Mouse (Mus musculus) ES-Bruce4 (cell line): Measurements from ENCODE around the gene Acta2. TPM values are rescaled to one million over a fixed set of nuclear protein-coding genes. Genes with fewer than 3 reads are reported as not detected.

ENCODE experiments used
- H3K27ac ChIP-seq: 2 replicates; pipeline ENCODE4 v1.5.1; 2012; ENCODE audit warnings: low read length, inconsistent platforms; ENCODE audit not compliant: insufficient read depth
- H3K27me3 ChIP-seq: 2 replicates; pipeline ENCODE4 v1.6.1; 2012; ENCODE audit warnings: mild to moderate bottlenecking, low read length, inconsistent platforms; ENCODE audit not compliant: control insufficient read depth, poor library complexity, insufficient read depth, severe bottlenecking
- H3K36me3 ChIP-seq: 2 replicates; pipeline ENCODE4 v1.6.1; 2012; ENCODE audit warnings: inconsistent platforms, mild to moderate bottlenecking, low read length, moderate library complexity; ENCODE audit not compliant: control insufficient read depth, poor library complexity, insufficient read depth, severe bottlenecking
- H3K4me1 ChIP-seq: one replicate; pipeline ENCODE4 v1.8.1; 2011; ENCODE audit warnings: low read length; ENCODE audit not compliant: control insufficient read depth, insufficient read depth
- H3K4me3 ChIP-seq: 2 replicates; pipeline ENCODE4 v1.5.1; 2011; ENCODE audit warnings: low read depth, mild to moderate bottlenecking, low read length
- H3K9ac ChIP-seq: 2 replicates; pipeline ENCODE4 v1.6.1; 2012; ENCODE audit warnings: low read depth, mild to moderate bottlenecking, inconsistent platforms; ENCODE audit not compliant: poor library complexity, severe bottlenecking
- H3K9me3 ChIP-seq: replicated peaks from 2 replicates; pipeline ENCODE4 v1.6.1; 2012; ENCODE audit warnings: mild to moderate bottlenecking, low read length, inconsistent platforms; ENCODE audit not compliant: control insufficient read depth, poor library complexity, insufficient read depth, severe bottlenecking
- CTCF ChIP-seq: IDR thresholded peaks from one replicate; pipeline ENCODE4 v1.8.1; 2011; ENCODE audit warnings: low read depth, low read length
- EP300 ChIP-seq: IDR thresholded peaks from 2 replicates; pipeline ENCODE4 v1.6.1; 2011; ENCODE audit warnings: low read depth, low read length; ENCODE audit not compliant: insufficient read depth
- POLR2A ChIP-seq: IDR thresholded peaks from one replicate; pipeline ENCODE4 v1.8.1; 2011; ENCODE audit warnings: low read length; ENCODE audit not compliant: insufficient read depth
- polyA plus RNA-seq: library from polyadenylated mRNA; stranded (reverse); fragments of >200 nt; gene quantifications from 2 replicates; pipeline ENCODE4 v1.2.4, GENCODE M21; 2011; ENCODE audit warnings: low read depth; ENCODE audit not compliant: missing spikeins, insufficient read depth, insufficient read length

Acta2 gene
- polyA plus RNA-seq, 1 experiment, result 44.1 TPM

GRCm38 (mm10) chr19:34220732-34221380 is 34.5 kb downstream of the Acta2 start:
- Histone ChIP-seq H3K27me3 (no peaks in the 10 kb centered on the region), H3K4me3 (no peak overlapping the region), H3K9ac (no peak overlapping the region), H3K36me3 (no peaks in the 10 kb centered on the region), H3K27ac (no peak overlapping the region), H3K9me3 (no peaks in the 10 kb centered on the region), H3K4me1 (no peaks in the 10 kb centered on the region)
- TF ChIP-seq EP300 (no peak), POLR2A (no peak), CTCF (no peak)

DNA sequence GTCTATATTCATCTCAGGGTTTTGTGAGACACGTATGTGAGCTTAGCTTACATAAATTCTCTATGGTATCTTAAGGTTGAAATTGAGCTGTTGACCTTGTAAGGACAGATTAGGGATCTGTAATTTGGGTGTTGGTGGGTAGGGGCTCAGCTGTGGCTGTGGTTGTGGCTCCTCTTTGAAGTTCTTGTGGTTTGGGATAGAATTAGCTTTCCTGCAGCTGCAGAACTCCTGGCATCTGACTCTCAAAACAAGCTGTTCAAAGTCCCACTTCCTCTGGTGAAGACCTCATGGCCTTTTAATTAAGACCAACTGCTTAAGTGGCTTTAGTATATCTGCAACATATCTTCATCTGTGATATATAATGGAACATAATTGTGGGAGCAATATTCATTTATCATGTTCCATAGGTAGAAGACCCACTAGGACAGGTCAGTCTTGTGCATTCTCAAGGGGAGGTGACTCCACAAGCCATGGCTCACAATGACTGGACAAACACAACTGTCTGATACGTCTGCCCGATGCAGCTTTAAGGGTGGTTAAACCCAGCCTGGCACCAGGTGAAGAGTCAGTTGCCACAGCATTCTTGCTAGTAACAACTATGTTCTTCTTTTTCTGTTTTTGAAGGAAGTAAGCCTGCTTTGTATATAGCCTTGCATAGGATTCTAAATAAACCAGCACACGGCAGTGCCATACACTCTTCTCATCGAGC is 36.0 kb downstream of the Acta2 start:
- Histone ChIP-seq H3K9ac (no peak overlapping the region), H3K36me3 (no peaks in the 10 kb centered on the region), H3K27me3 (no peaks in the 10 kb centered on the region), H3K4me1 (no peaks in the 10 kb centered on the region), H3K27ac (no peak overlapping the region), H3K4me3 (no peak overlapping the region), H3K9me3 (no peaks in the 10 kb centered on the region)
- TF ChIP-seq CTCF, result no peak
- no peak for TF ChIP-seq POLR2A
- TF ChIP-seq EP300, result no peak

- TF ChIP-seq POLR2A, result no peak
- no peak overlapping the region for H3K27ac ChIP-seq
- no peaks in the 10 kb centered on the region for H3K4me1 ChIP-seq
- H3K9ac ChIP-seq, result no peak overlapping the region
- H3K9me3 ChIP-seq, result no peaks in the 10 kb centered on the region
- no peaks in the 10 kb centered on the region for H3K36me3 ChIP-seq
- H3K27me3 ChIP-seq, result no peaks in the 10 kb centered on the region
- no peak overlapping the region for H3K4me3 ChIP-seq
These were observed 37.6 kb downstream of the Acta2 start for GRCm38 (mm10) chr19:34217761-34218160.

- Histone ChIP-seq H3K36me3 (no peaks in the 10 kb centered on the region), H3K27me3 (no peaks in the 10 kb centered on the region), H3K27ac (no peak overlapping the region), H3K9ac (no peak overlapping the region), H3K9me3 (no peaks in the 10 kb centered on the region), H3K4me3 (no peak overlapping the region), H3K4me1 (no peaks in the 10 kb centered on the region)
- TF ChIP-seq CTCF (no peak), POLR2A (no peak)
These were observed 38.4 kb downstream of the Acta2 start for GRCm38 (mm10) chr19:34216956-34217355.

DNA sequence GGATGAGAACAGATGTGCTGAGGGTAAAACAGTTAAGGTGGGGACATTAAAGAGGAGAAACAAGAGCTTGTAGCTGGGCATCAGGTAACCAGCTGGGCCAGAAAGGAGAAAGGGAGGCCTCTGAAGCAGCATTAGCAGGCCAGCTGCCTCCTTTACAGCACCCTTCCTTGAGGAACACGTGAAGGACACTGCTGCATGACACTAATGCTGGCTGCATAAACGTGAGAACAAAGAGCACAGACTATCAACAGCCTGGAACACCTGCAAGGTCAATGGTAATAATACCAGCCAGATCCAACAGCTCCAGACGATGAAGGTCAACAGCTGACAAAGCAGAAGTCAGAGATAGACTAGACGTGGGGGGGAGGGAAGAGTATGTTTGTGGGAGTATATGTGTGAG is 41.3 kb downstream of the Acta2 start:
- no peaks in the 10 kb centered on the region for H3K4me1 ChIP-seq
- H3K9me3 ChIP-seq, result no peaks in the 10 kb centered on the region
- H3K36me3 ChIP-seq, result no peaks in the 10 kb centered on the region
- H3K27ac ChIP-seq, result no peak overlapping the region
- H3K4me3 ChIP-seq, result no peak overlapping the region
- H3K9ac ChIP-seq, result no peak overlapping the region
- H3K27me3 ChIP-seq, result no peaks in the 10 kb centered on the region
- TF ChIP-seq EP300, result no peak
- no peak for TF ChIP-seq CTCF
- no peak for TF ChIP-seq POLR2A

GRCm38 (mm10) chr19:34213251-34213645 is 42.1 kb downstream of the Acta2 start:
- no peak overlapping the region for H3K9ac ChIP-seq
- no peak overlapping the region for H3K4me3 ChIP-seq
- TF ChIP-seq CTCF (no peak), EP300 (no peak), POLR2A (no peak)
- H3K4me1 ChIP-seq, result no peaks in the 10 kb centered on the region
- no peaks in the 10 kb centered on the region for H3K9me3 ChIP-seq
- no peaks in the 10 kb centered on the region for H3K36me3 ChIP-seq
- H3K27me3 ChIP-seq, result no peaks in the 10 kb centered on the region
- H3K27ac ChIP-seq, result no peak overlapping the region
